Mouse (Mus musculus): ENCODE measurements around the gene Tmem131l.

DNA sequence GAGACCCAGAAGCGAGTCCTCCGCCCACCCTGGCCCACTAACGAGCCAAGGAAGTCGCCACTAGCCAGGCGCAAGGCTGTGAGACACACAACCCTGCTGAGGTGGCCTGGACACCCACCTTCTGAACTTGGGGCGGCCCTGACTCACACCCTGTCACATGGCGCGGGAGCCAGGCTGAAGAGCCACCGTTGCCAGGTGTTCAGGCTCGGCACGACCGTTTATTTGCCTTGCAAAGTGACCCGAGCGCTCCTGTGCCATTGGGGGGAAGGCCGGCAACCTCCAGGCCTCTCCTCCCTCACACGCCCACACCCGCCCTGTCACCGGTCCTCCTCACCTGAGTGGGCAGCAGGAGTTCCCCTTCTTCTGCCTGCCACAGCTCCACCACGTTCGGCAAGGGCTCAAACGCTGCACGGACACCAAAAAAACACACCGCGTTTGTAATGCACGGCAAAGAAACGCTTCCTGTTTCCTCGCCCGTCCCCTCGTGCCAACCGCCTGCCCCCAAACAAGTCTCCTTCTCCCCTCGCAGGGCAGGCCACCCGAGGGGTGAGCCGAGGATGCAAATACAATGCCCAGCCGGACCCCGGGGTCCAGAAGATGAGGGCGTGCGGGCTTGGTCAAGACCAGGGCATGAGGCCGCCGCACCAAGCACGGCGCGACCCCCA lies 862 bp downstream of the Tmem131l start:
- TF ChIP-seq POLR2A (IDR thresholded peaks at IDR 0.05; ENCODE audit: low read depth, low read length) (no peak), CTCF (IDR thresholded peaks at IDR 0.05; ENCODE audit: borderline replicate concordance, insufficient read depth, low read length) (no peak)

All from embryonic fibroblast, embryonic 13.5 days (primary cell).